Mouse (Mus musculus) olfactory bulb, adult 2 months (tissue): ENCODE data around the gene Slc27a1.

Experiments used
- CTCF ChIP-seq: fragments of 200-500 bp; IDR thresholded peaks from 2 replicates; pipeline ENCODE4 v1.5.1; 2012; ENCODE audit warnings: low read depth, mild to moderate bottlenecking, low read length, moderate library complexity; ENCODE audit not compliant: insufficient read depth
- POLR2A ChIP-seq: fragments of 200-500 bp; IDR thresholded peaks from 2 replicates; pipeline ENCODE4 v1.6.1; 2012; ENCODE audit warnings: mild to moderate bottlenecking, low read depth, low read length, moderate library complexity; ENCODE audit not compliant: insufficient read depth

DNA sequence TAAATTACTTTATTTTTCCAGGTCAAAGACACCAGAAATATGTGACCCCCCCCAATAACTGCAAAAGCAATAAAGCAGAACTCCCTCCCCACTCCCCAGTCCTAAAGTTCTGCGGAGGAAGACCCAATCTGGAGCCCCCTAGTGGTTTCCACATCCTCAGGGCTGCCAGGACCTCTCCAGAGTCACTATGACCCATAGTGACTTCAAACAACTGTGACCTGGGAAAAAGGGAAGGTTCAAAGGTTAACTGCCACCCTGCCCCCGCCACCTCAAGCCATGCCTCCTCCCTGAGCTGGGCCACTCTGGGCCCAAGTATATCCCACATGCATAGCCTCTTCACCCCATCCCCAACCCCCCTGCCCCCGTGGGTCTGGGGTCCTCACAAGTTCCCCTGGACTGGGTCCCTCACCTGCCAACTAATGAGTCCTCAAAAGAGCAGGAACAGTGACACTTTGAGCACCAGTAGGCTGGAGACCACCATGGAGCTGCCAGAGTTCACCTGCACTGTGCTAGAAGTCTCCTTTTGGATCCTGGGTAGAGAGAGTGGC is 34.3 kb upstream of the Slc27a1 start:
- no peak for TF ChIP-seq CTCF
- no peak for TF ChIP-seq POLR2A
